Mouse (Mus musculus) kidney, adult 2 months (tissue): Measurements from ENCODE around the gene Mrpl44.

Experiments used
- CTCF ChIP-seq: fragments of 200-500 bp; conservative IDR thresholded peaks from 2 replicates; pipeline ENCODE4 v1.5.1; 2011; ENCODE audit warnings: low read depth, mild to moderate bottlenecking, control low read depth, low read length, moderate library complexity, mixed read lengths; ENCODE audit not compliant: insufficient read depth, insufficient read length
- POLR2A ChIP-seq: fragments of 200-500 bp; IDR thresholded peaks from one replicate; pipeline ENCODE4 v1.6.1; 2011; ENCODE audit warnings: low read depth, low read length, control low read depth

DNA sequence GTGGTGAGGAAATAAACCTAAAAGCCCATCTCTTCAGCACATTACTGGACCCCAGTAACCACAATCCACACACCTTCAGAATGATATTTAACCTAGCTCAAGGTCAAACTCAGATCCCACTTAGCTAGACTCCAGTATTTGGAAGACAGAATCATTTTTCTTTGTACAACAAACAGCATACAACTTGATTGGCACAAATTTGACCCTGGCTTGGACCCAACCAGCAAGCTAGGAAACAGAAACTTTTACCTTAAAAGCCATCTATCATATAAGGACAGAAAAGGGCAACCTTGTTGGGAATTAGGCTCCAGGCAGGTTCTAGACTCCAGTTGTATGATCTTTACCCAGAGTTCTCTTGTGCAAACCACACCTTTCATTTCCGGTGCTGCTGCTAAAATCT, 32.4 kb upstream of the Mrpl44 start:
- TF ChIP-seq CTCF: no peak
- no peak for TF ChIP-seq POLR2A
